Mouse (Mus musculus): ENCODE results near the gene Cnpy4. TPM values are rescaled to one million over a fixed set of nuclear protein-coding genes. Genes with fewer than 3 reads are reported as not detected.

The Cnpy4 gene
- total and polyA plus RNA-seq, 3 experiments = 7.8 to 12.1 TPM; not detected in 1

- TF ChIP-seq NRF1 (IDR thresholded peaks at IDR 0.05; ENCODE audit: insufficient read depth, low read depth, low read length, poor library complexity, severe bottlenecking) (no peak), ZKSCAN1 (IDR thresholded peaks at IDR 0.05; ENCODE audit: low read depth, low read length) (no peak), MXI1 (IDR thresholded peaks at IDR 0.05; ENCODE audit: low read depth, low read length) (peak; percentile 85), CHD2 (IDR thresholded peaks at IDR 0.05; ENCODE audit: low read length) (peak; percentile 34; the same call in 1 of the 2 replicates), ETS1 (IDR thresholded peaks at IDR 0.05; ENCODE audit: low read depth, low read length) (peak; percentile 89), TAL1 (IDR thresholded peaks at IDR 0.05; ENCODE audit: low read length) (peak; percentile 92), HCFC1 (IDR thresholded peaks at IDR 0.05; ENCODE audit: low read depth, low read length) (peak; percentile 35), USF2 (IDR thresholded peaks at IDR 0.05; ENCODE audit: borderline replicate concordance in 1 of 2, insufficient read depth in 1 of 2, low read depth in 1 of 2, low read length in 2 of 2) (no peak), MYB (IDR thresholded peaks at IDR 0.05; ENCODE audit: low read depth, low read length) (peak; percentile 98), POLR2A (IDR thresholded peaks at IDR 0.05; ENCODE audit: control insufficient read depth in 1 of 2, insufficient read depth in 1 of 2, low read depth in 1 of 2, low read length in 2 of 2, poor library complexity in 1 of 2) (no peak)
Observed at GRCm38 (mm10) chr5:138227367-138227766, 40.1 kb downstream of the Cnpy4 start (continued).

- Histone ChIP-seq H3K27ac (ENCODE audit: control insufficient read depth, low read depth, low read length) (no peak overlapping the region), H3K4me1 (ENCODE audit: control insufficient read depth in 1 of 2, insufficient read depth in 2 of 2, low read length in 2 of 2) (peaks cover 10 to 19% of the 10 kb centered on the region in 2 experiments), H3K4me3 (ENCODE audit: control insufficient read depth in 1 of 2, insufficient read depth in 1 of 2, low read depth in 2 of 2, low read length in 2 of 2) (no peak overlapping the region), H3K79me2 (ENCODE audit: control insufficient read depth, insufficient read depth, low read length, poor library complexity) (no peaks in the 10 kb centered on the region), H3K27me3 (ENCODE audit: control insufficient read depth in 1 of 2, insufficient read depth in 2 of 2, low read length in 2 of 2) (no peaks in the 10 kb centered on the region), H3K9me3 (replicated peaks; ENCODE audit: insufficient read depth, low read length) (no peaks in the 10 kb centered on the region), H3K9ac (ENCODE audit: control insufficient read depth, low read depth, low read length, poor library complexity, severe bottlenecking) (no peak overlapping the region), H3K36me3 (ENCODE audit: control insufficient read depth in 1 of 2, insufficient read depth in 2 of 2, low read length in 2 of 2) (peaks cover 0 to 19% of the 10 kb centered on the region in 2 experiments; a peak in 2 of 4 replicates)
- TF ChIP-seq MAZ (IDR thresholded peaks at IDR 0.05; ENCODE audit: low read depth, low read length) (no peak), ZC3H11A (IDR thresholded peaks at IDR 0.05; ENCODE audit: low read depth, low read length) (peak; percentile 14), RCOR1 (IDR thresholded peaks at IDR 0.05; ENCODE audit: low read depth, low read length) (no peak), JUND (IDR thresholded peaks at IDR 0.05; ENCODE audit: low read depth, low read length) (0 out of 2 replicates have a peak, but pooled peaks have one; percentile 36), KAT2A (conservative IDR thresholded peaks at IDR 0.05; ENCODE audit: low read depth, low read length) (no peak), CTCF (IDR thresholded peaks at IDR 0.05 in 2 of 3, conservative IDR thresholded peaks at IDR 0.05 in 1 of 3; ENCODE audit: control insufficient read depth in 1 of 3, insufficient read depth in 1 of 3, low read depth in 2 of 3, low read length in 3 of 3, poor library complexity in 1 of 3, severe bottlenecking in 1 of 3) (peak; percentile 81 to 95 (median 84)), USF2 (IDR thresholded peaks at IDR 0.05; ENCODE audit: borderline replicate concordance in 1 of 2, insufficient read depth in 1 of 2, low read depth in 1 of 2, low read length in 2 of 2) (no peak), EP300 (IDR thresholded peaks at IDR 0.05; ENCODE audit: low read depth in 1 of 2, low read length in 2 of 2) (no peak), MAX (IDR thresholded peaks at IDR 0.05; ENCODE audit: low read length) (0 out of 2 replicates have a peak, but pooled peaks have one; percentile 29), SMC3 (IDR thresholded peaks at IDR 0.05; ENCODE audit: low read depth, low read length) (peak; percentile 72), ZMIZ1 (IDR thresholded peaks at IDR 0.05; ENCODE audit: low read depth, low read length) (no peak), POLR2AphosphoS2 (IDR thresholded peaks at IDR 0.05; ENCODE audit: low read length) (no peak), RAD21 (IDR thresholded peaks at IDR 0.05; ENCODE audit: low read depth, low read length) (peak; percentile 46), TBP (IDR thresholded peaks at IDR 0.05; ENCODE audit: low read depth, low read length) (0 out of 2 replicates have a peak, but pooled peaks have one; percentile 34), NELFE (IDR thresholded peaks at IDR 0.05; ENCODE audit: low read depth, low read length) (no peak)
- DNase-seq (ENCODE audit: low read depth, low spot score) = peak; percentile 84
Observed at GRCm38 (mm10) chr5:138228026-138228425, 40.7 kb downstream of the Cnpy4 start.

All from MEL (cell line).